Mouse (Mus musculus) cerebellum, adult 2 months (tissue): ENCODE data around the gene Ctc1. TPM values are rescaled to one million over a fixed set of nuclear protein-coding genes. Genes with fewer than 3 reads are reported as not detected.
"Not testable (repeated sequence)": the region's sequence is repeated elsewhere in the genome, so short reads cannot be mapped to it uniquely, and the experiment has no call there.

ENCODE experiments used
- DNase-seq, 2 experiments: peaks; one replicate each; pipeline ENCODE4 v3.0.0; 2021
- H3K27ac ChIP-seq: fragments of 200-500 bp; 2 replicates; pipeline ENCODE4 v1.5.1; 2012; ENCODE audit warnings: low read length, control low read depth, inconsistent platforms; ENCODE audit not compliant: insufficient read depth
- H3K27me3 ChIP-seq: fragments of 200-500 bp; 2 replicates; pipeline ENCODE4 v1.6.1; 2012; ENCODE audit warnings: inconsistent platforms, mild to moderate bottlenecking, low read length, moderate library complexity; ENCODE audit not compliant: control insufficient read depth, insufficient read depth
- H3K4me1 ChIP-seq: fragments of 200-500 bp; 2 replicates; pipeline ENCODE4 v1.6.1; 2011; ENCODE audit warnings: low read length; ENCODE audit not compliant: control insufficient read depth, insufficient read depth
- H3K4me3 ChIP-seq: fragments of 200-500 bp; replicated peaks from 2 replicates; pipeline ENCODE3; 2011; ENCODE audit warnings: mild to moderate bottlenecking, low read depth, low read length, control low read depth; ENCODE audit not compliant: insufficient read depth
- CTCF ChIP-seq: fragments of 200-500 bp; IDR thresholded peaks from 2 replicates; pipeline ENCODE4 v1.5.1; 2011; ENCODE audit warnings: low read depth, mild to moderate bottlenecking, control low read depth, low read length, moderate library complexity, borderline replicate concordance; ENCODE audit not compliant: insufficient read depth
- POLR2A ChIP-seq: fragments of 200-500 bp; IDR thresholded peaks from 2 replicates; pipeline ENCODE4 v1.6.1; 2011; ENCODE audit warnings: low read length, control low read depth, borderline replicate concordance; ENCODE audit not compliant: insufficient read depth
- WGBS: fragments of 180-500 bp; shearing (Covaris S2); methylation state at CpG from one replicate; pipeline ENCODE4 v1.1.7; 2018; 5-methylcytosine and 5-hydroxymethylcytosine counted together
- polyA plus RNA-seq: library from polyadenylated mRNA; depleted of rRNA; stranded (reverse); fragments of >200 nt; gene quantifications from 2 replicates; pipeline ENCODE4 v1.2.3, GENCODE M21; 2012

Ctc1 gene
- polyA plus RNA-seq, 1 experiment = 46.3 TPM

- H3K4me1 ChIP-seq = peaks cover 24% of the 10 kb centered on the region
- no peak overlapping the region for H3K27ac ChIP-seq
- WGBS = 98% methylated on average over 3 of the region's 3 CpGs
- no peak overlapping the region for H3K4me3 ChIP-seq
- no peak for DNase-seq
- TF ChIP-seq POLR2A = no peak
- TF ChIP-seq CTCF = peak; percentile 16; the same call in 1 of the 2 replicates
- no peaks in the 10 kb centered on the region for H3K27me3 ChIP-seq
Measured at GRCm38 (mm10) chr11:68994377-68994776, 21.3 kb upstream of the Ctc1 start.

- WGBS = 89% methylated on average over 4 of the region's 4 CpGs
- H3K4me1 ChIP-seq = peaks cover 19% of the 10 kb centered on the region
- no peak for TF ChIP-seq POLR2A
- no peak for TF ChIP-seq CTCF
- no peak overlapping the region for H3K27ac ChIP-seq
- no peaks in the 10 kb centered on the region for H3K27me3 ChIP-seq
- no peak overlapping the region for H3K4me3 ChIP-seq
- DNase-seq = no peak
Measured at GRCm38 (mm10) chr11:68997080-68997479, 18.6 kb upstream of the Ctc1 start.

- 90% methylated on average over 4 of the region's 4 CpGs for WGBS
- not testable (repeated sequence) for H3K4me1 ChIP-seq, H3K27me3 ChIP-seq, H3K27ac ChIP-seq, H3K4me3 ChIP-seq, DNase-seq
Measured at GRCm38 (mm10) chr11:69002782-69003181, 12.9 kb upstream of the Ctc1 start.

GRCm38 (mm10) chr11:69003592-69003991 lies 12.1 kb upstream of the Ctc1 start:
- H3K27me3 ChIP-seq = no peaks in the 10 kb centered on the region
- H3K4me1 ChIP-seq = no peaks in the 10 kb centered on the region
- DNase-seq = no peak
- 45% methylated on average over 4 of the region's 4 CpGs for WGBS
- TF ChIP-seq POLR2A = no peak
- 0 out of 2 replicates have a peak, but pooled peaks have one; percentile 18 for TF ChIP-seq CTCF
- no peak overlapping the region for H3K27ac ChIP-seq
- H3K4me3 ChIP-seq = no peak overlapping the region

- H3K27ac ChIP-seq = no peak overlapping the region
- H3K27me3 ChIP-seq = no peaks in the 10 kb centered on the region
- DNase-seq = no peak
- H3K4me1 ChIP-seq = no peaks in the 10 kb centered on the region
- no peak overlapping the region for H3K4me3 ChIP-seq
- no peak for TF ChIP-seq CTCF
- TF ChIP-seq POLR2A = no peak
- WGBS = 74% methylated on average over 7 of the region's 7 CpGs
Measured at GRCm38 (mm10) chr11:69005193-69005592, 10.5 kb upstream of the Ctc1 start.

- H3K27me3 ChIP-seq, H3K27ac ChIP-seq, H3K4me1 ChIP-seq, H3K4me3 ChIP-seq, DNase-seq: not testable (repeated sequence)
Measured at GRCm38 (mm10) chr11:69006575-69006974, 9.1 kb upstream of the Ctc1 start.

- 9% methylated on average over 38 of the region's 38 CpGs for WGBS
- Histone ChIP-seq H3K4me3 (peak within 1 kb of the TSS; percentile 96), H3K4me1 (no peaks in the 10 kb centered on the region), H3K27me3 (no peaks in the 10 kb centered on the region), H3K27ac (0 out of 2 replicates have a peak within 1 kb of the TSS, but pooled peaks have one; percentile 12)
- peak; percentile 94 for DNase-seq
- peak; percentile 69; the same call in 1 of the 2 replicates for TF ChIP-seq POLR2A
- 0 out of 2 replicates have a peak, but pooled peaks have one; percentile 10 for TF ChIP-seq CTCF
Measured at GRCm38 (mm10) chr11:69008182-69009121, 7.3 kb upstream of the Ctc1 start, which contains the start of gene Pfas. Gene Pfas (minus strand): TSS chr11:69008460.

GRCm38 (mm10) chr11:69009508-69009907 lies 6.2 kb upstream of the Ctc1 start:
- no peak for TF ChIP-seq CTCF
- TF ChIP-seq POLR2A = no peak

More at GRCm38 (mm10) chr11:69009508-69009907, 6.2 kb upstream of the Ctc1 start:
- no peak for DNase-seq
- H3K27me3 ChIP-seq = no peaks in the 10 kb centered on the region
- no peak overlapping the region for H3K27ac ChIP-seq
- no peaks in the 10 kb centered on the region for H3K4me1 ChIP-seq
- WGBS = 81% methylated on average over 1 of the region's 1 CpGs
- no peak overlapping the region for H3K4me3 ChIP-seq
